Mouse (Mus musculus) heart, postnatal 0 days (tissue): ENCODE measurements around the gene Ankrd55.

Experiments
- CTCF ChIP-seq: IDR thresholded peaks from 2 replicates; pipeline ENCODE4 v1.5.1; 2016; ENCODE audit warnings: antibody characterized with exemption, control low read depth, low read depth
- EP300 ChIP-seq: IDR thresholded peaks from 2 replicates; pipeline ENCODE4 v1.6.1; 2016; ENCODE audit warnings: antibody characterized with exemption, low read depth

- TF ChIP-seq CTCF: no peak
- TF ChIP-seq EP300: no peak
Observed at GRCm38 (mm10) chr13:112254116-112254515, 34.1 kb upstream of the Ankrd55 start.
